Mouse (Mus musculus): ENCODE data around the gene Tmem132b. TPM values are rescaled to one million over a fixed set of nuclear protein-coding genes. Genes with fewer than 3 reads are reported as not detected.
A peak's percentile ranks its signal among the peaks of the same experiment; 100 is the strongest.

The Tmem132b gene
- total RNA-seq, 4 experiments from 2014 or later: 1.4 to 5.2 (median 3.5) TPM

DNA sequence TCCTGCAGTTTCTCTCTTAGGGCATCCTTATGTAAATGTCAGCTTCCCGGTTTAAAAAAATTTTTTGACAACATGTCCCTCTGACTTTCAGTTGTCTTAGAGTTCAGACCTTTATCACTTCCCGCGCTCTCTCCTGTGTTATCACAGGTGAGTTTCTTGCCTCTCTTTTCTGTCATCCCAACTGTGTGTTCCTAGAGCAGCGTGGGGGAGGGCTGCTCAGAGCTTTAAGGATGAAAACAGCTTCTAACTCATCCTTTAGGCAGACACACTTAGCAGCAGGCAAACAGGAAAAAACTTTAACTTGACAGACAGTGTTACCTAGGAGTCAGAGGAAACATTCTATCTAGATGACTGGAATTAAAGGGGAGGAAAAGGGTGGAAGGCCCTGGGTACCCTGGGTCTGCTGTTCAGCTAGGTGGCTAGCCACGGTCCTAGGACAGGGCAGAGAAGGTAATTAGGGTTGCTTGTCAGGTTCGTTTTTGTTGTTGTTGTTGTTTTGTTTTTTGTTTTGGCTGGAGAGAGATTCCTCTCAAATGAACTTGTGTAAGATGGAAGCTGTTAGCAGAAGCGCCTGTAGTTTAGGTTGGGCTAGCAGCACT, 144.6 kb downstream of the Tmem132b start:
- DNase-seq: no peak

- no peak for DNase-seq
These were observed 149.3 kb downstream of the Tmem132b start for GRCm38 (mm10) chr5:125680889-125681288.

DNA sequence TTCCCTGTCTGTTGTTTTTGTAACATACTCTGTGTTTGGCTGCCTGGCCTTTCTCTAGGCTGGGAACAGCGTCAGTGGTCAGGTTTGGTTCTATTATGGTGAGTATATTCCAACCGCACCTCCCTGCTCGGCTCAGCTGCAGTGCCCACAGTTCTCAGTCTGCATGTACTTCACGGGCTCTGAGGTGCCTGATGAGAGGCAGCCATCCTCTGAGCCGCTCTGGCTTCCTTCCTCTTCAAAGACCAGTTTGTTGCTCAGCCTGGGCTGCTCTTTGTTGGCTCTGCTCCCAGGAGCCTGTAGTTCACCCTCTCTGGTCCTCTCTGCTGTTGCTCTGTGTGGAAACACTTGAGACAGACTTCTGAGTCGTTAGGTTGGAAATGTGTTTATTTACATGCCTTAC, 151.9 kb downstream of the Tmem132b start:
- DNase-seq: no peak

DNA sequence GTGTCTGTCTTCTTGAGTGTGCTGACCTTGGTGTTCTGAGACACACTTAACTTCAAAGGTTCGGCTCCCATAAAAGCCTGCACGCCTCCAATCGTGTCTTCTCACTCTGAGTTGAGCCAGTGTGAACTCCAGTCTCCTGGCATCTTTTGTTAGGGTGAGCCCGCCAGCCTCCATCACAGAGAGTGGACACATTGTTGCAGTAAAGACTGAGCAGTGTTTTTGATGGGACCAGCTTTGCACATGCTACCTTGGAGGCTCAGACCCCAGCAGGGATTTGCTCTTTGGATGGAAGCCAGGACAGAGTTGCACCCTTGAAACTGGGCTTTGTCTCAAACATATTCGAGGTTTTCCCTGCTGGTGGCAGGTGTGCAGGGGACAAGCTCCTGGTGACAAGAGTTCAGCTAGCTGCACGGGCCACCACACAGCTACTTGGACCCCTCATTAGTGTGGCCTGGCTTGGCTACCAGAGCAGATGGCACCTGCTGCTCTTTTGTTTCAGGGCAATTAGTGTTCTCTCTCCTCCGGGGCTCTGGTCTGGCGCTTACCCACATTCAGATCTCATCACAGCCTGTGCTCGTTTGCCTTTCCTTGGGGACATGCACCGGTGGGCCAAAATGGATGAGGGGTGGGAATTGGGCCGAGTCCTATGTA, 154.2 kb downstream of the Tmem132b start:
- no peak for DNase-seq

DNA sequence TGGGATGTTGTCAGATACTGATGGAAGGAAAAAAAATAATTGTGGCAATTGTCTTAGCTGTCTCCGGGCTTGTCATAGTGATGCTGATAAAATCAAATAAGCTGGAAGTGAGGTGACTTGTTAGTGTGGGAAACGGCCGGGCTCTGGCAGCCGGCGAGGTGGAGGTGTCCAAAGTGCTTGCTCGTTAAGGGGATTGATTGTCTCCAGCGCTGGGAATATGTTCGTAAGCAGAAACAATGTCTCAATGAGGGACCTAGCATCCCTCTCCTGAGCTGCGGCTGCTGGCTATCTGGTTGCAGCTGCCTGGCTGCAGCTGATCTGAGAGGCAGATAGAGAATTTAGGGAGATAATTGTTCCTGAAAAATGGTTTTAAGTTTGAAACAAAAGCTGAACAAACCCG, 161.0 kb downstream of the Tmem132b start:
- DNase-seq: no peak

GRCm38 (mm10) chr5:125699395-125699794, 167.8 kb downstream of the Tmem132b start:
- no peak for DNase-seq

- DNase-seq: no peak
These were observed 168.7 kb downstream of the Tmem132b start for GRCm38 (mm10) chr5:125700234-125700633.

DNA sequence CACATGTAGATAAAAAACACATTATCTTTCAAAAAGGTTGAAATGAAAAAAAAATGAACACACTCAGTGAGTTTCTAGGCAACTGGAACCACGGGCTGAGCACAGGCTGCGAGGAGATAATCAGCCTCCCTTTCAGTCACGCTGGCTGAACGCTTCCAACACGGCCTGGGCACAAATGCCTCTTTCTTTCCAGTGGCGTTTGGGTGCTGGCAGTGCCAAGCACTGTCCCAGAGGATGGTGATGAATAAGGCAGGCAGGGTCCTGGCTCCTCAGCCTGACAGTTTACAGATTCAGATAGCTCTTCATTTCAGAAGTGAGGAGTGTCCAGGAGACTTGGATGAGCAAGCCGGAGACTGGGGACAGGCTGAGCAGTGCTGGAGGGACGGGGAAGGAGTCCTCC, 173.8 kb downstream of the Tmem132b start:
- DNase-seq: no peak

DNA sequence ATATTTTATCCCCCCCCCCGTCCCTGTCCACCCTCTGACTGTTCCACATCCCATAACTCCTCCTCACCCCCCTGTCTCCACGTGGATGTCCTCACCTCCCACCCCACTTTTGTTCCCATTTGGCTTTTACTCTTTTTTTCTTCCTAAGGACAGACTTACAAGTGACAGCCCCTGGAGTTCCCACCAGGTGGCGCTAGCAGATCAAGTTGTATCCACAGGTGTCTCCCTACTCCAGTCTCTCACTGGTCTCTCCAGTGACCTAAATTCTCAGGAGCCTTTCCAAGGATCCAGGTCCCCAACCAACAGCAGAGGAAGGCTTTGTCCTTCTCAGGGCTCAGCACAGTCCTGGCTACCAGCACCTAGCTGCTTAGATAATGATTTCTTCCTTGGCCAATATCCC, 177.6 kb downstream of the Tmem132b start:
- DNase-seq: peak; percentile 23

DNA sequence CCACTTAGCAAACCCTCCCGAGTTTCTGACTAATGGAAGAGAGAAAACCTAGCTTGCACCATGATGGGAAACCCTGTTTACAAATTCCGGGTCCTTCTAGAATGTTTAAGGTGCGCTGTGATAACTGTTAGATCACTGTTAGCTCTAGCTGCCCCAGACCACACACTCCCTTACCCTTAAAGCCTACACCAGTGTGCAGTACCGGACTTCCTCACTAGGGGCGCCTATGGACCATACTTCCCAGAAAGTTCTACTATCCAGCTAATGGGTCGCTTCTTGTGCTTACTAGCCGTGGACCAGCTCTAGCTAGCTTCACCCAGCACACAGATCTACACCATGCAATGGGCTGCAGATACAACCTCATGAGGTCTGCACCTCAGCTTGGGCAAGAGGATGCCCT, 195.2 kb downstream of the Tmem132b start:
- DNase-seq: no peak

DNA sequence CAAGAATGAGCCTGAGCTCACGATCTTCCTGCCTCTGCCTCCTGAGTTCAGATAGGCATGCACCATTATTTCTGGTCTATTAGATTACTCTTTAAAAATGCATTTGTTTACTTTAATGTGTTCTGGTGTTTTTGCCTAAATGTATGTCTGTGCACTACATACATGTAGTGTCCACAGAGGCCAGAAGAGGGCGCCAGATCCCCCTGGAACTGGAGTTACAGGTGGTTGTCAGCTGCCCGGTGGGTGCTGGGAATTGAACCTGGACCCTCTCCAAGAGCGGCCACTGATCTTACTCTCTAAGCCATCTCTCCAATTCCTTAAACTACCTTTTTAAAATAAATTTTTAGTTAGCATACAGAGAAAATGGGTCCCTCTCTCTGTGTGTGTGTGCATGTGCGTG, 195.9 kb downstream of the Tmem132b start:
- no peak for DNase-seq

DNA sequence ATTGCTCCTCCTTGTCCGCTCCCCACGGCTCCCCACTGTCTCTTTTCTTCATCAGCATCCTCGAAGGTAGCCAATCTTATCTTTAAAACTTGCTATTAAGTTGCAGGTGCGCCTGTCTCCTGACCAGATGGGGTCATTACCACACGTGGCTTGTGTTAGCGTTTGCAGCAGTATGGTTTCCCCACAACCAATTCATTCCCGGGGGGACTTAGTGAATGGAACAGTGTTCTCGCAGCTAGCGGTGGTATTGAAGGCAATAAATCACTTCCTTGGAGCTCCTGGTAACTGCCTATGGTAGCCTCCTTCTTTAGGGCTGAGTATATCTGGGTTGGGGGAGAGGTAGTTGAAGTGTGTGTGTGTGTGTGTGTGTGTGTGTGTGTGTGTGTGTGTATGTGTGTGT, 196.4 kb downstream of the Tmem132b start:
- no peak for DNase-seq

- no peak for DNase-seq
These were observed 196.9 kb downstream of the Tmem132b start for GRCm38 (mm10) chr5:125728521-125728920.

GRCm38 (mm10) chr5:125733806-125734205, 202.2 kb downstream of the Tmem132b start:
- no peak for DNase-seq

DNA sequence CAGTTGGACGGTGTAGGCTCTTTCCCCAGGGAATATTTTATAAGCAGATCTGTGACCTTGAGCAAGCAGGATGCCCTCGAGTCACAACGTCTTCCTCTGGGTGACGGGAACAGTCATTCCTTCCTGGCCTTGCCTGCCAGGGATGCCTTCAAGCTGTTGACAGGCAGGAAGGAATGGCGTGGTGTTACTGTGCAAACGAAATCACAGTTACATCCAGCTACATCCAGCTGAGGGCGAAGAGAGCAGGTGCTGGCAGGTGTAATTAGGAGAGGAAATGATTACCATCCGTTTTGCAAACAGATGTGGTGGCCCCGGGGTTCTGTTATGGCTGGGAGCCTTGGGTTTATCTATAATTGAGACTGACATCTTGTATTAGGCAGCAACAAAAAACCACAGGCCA, 205.5 kb downstream of the Tmem132b start:
- DNase-seq: no peak

GRCm38 (mm10) chr5:125743503-125743902, 211.9 kb downstream of the Tmem132b start:
- DNase-seq: no peak

DNA sequence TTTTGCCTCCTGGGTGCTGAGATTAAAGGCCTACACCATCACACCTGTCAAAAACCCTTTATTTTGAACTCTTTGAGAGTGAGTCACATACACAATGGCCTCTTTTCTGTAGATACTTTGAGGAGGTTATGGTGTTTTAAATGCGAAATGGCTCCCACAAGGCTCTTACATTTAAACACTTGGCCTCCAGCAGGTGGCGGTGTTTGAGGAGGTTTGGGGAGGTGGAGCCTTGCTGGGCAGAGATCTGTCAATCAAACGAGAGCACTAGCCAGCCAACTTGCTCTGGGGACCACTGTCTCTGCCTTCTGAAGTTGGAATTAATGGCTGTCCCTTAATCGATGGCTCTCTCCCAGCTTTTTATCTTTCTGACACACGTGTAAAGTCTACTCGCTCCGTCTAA, 214.2 kb downstream of the Tmem132b start:
- DNase-seq: no peak

DNA sequence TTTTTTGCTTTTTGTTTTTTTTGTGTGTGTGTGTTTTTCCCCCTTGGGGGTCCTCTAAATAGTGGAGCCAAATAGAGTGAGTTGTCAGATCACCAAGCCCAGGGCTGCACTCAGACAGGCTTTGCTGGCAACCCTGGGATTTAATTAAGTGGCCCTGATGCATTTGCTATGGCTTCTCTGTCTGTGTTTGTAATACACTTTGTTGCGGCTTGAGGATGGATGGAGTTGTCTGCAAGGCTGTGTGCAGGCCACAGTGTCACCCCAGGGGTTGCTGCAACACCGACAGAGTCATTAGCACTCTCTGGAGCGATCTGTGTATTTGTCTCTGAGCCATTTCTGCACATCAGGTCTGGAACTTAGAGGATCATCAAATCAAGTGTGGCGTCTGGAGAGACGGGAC, 219.9 kb downstream of the Tmem132b start:
- DNase-seq: no peak

DNA sequence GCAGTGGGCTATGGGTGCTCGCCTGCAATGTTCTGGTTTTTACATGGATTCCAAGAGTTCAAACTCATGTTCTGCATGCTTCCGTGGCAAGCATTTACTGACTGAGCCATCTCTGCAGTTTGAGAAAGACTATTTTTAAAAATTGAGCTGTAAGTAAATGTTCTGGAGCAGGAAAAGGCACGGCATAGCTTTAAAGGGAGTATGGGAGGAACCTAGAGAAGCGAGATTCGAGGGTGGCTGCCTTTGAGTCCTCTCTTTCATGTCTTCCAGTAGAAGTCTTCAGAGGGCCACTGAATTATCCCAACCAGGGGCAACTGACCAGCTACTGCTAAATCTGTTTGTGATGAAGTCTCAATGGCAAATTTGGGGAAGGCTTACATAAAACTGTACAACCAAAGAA, 221.0 kb downstream of the Tmem132b start:
- DNase-seq: no peak

GRCm38 (mm10) chr5:125756987-125757530, 225.5 kb downstream of the Tmem132b start:
- no peak for DNase-seq

GRCm38 (mm10) chr5:125758506-125758905, 226.9 kb downstream of the Tmem132b start:
- DNase-seq: no peak

GRCm38 (mm10) chr5:125766941-125767340, 235.4 kb downstream of the Tmem132b start:
- DNase-seq: no peak

GRCm38 (mm10) chr5:125767950-125768349, 236.4 kb downstream of the Tmem132b start:
- DNase-seq: no peak

DNA sequence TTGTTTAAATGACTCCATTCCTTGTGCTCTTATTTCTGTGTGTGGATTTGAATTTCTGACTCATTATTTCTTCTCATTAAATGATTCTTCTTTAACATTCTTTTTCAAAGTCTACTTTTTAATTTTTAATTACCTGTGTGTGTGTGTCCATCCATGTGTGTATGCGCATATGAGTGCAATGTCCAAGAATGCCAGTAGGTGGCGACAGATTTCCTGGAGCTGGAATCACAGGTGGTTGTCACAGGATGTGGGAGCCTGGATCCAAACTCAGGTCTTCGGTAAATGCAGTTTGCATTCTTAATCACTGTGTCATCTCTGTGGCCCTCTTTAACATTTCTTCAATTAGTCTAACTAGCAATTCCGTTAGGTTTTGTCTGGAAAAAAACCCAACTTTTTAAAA, 240.7 kb downstream of the Tmem132b start:
- DNase-seq: no peak

Measured in adrenal gland, adult 8-10 months (tissue).